Comparison of ENCODE assay signal across 28 mouse cellular contexts in genomic region chr16:8679780-8680179, GRCm38 (mm10). TPM values are rescaled to one million over a fixed set of nuclear protein-coding genes. Genes with fewer than 3 reads are reported as not detected.
A peak's percentile ranks its signal among the peaks of the same experiment; 100 is the strongest.
DNase-seq lines count a peak whose midpoint lies in the region; ATAC-seq and TF ChIP-seq lines count a peak whose summit lies in the region.
"Had no signal": no experiment of that assay in that cellular context is flagged by ENCODE, and none has a peak within 500 bp of the region (broad histone marks: within the 10 kb centered on the region; RNA-seq: fewer than 3 reads in every experiment).

No protein-coding gene starts in this region.

- no peak overlapping the region for H3K4me3 ChIP-seq in embryonic facial prominence, embryonic 14.5 days (ENCODE audit: low read depth, low read length)
- H3K4me3 ChIP-seq in embryonic facial prominence, embryonic 10.5 days: no peak overlapping the region
- H3K4me3 ChIP-seq in liver, embryonic 13.5 days (replicated peaks): no peak overlapping the region
- no peak overlapping the region for H3K4me3 ChIP-seq in liver, postnatal 0 days (ENCODE audit: low read depth, low read length)
- H3K4me3 ChIP-seq in liver, embryonic 15.5 days (replicated peaks): no peak overlapping the region
- H3K4me3 ChIP-seq: embryonic facial prominence, embryonic 15.5 days; forebrain, embryonic 12.5 days; forebrain, embryonic 15.5 days; hindbrain, embryonic 12.5 days; hindbrain, embryonic 15.5 days had no signal

- H3K27me3 ChIP-seq in embryonic facial prominence, embryonic 14.5 days (replicated peaks; ENCODE audit: control insufficient read depth, insufficient read depth, low read length): no peaks in the 10 kb centered on the region
- H3K27me3 ChIP-seq in embryonic facial prominence, embryonic 10.5 days (replicated peaks; ENCODE audit: low read depth, poor library complexity, severe bottlenecking): no peaks in the 10 kb centered on the region
- no peaks in the 10 kb centered on the region for H3K27me3 ChIP-seq in liver, embryonic 13.5 days
- H3K27me3 ChIP-seq in liver, postnatal 0 days (ENCODE audit: insufficient read depth, low read length): no peaks in the 10 kb centered on the region
- no peaks in the 10 kb centered on the region for H3K27me3 ChIP-seq in liver, embryonic 15.5 days
- H3K27me3 ChIP-seq: embryonic facial prominence, embryonic 15.5 days; forebrain, embryonic 12.5 days; forebrain, embryonic 15.5 days; hindbrain, embryonic 12.5 days; hindbrain, embryonic 15.5 days had no signal

- no peak for TF ChIP-seq CTCF in liver, postnatal 0 days (IDR thresholded peaks at IDR 0.05; ENCODE audit: low read depth)

- no peak overlapping the region for H3K9ac ChIP-seq in embryonic facial prominence, embryonic 14.5 days (ENCODE audit: low read depth, low read length)
- no peak overlapping the region for H3K9ac ChIP-seq in liver, embryonic 13.5 days
- no peak overlapping the region for H3K9ac ChIP-seq in liver, postnatal 0 days (replicated peaks)
- H3K9ac ChIP-seq in liver, embryonic 15.5 days: no peak overlapping the region
- H3K9ac ChIP-seq: embryonic facial prominence, embryonic 15.5 days; forebrain, embryonic 12.5 days; forebrain, embryonic 15.5 days; hindbrain, embryonic 12.5 days; hindbrain, embryonic 15.5 days had no signal

- H3K4me2 ChIP-seq in embryonic facial prominence, embryonic 14.5 days (ENCODE audit: low read depth, low read length): no peak overlapping the region
- H3K4me2 ChIP-seq in liver, embryonic 13.5 days: no peak overlapping the region
- H3K4me2 ChIP-seq in liver, postnatal 0 days (ENCODE audit: low read depth, low read length): no peak overlapping the region
- H3K4me2 ChIP-seq in liver, embryonic 15.5 days: no peak overlapping the region
- H3K4me2 ChIP-seq: embryonic facial prominence, embryonic 15.5 days; forebrain, embryonic 12.5 days; forebrain, embryonic 15.5 days; heart, embryonic 11.5 days; hindbrain, embryonic 12.5 days; hindbrain, embryonic 15.5 days had no signal

- H3K4me1 ChIP-seq in embryonic facial prominence, embryonic 14.5 days (ENCODE audit: control insufficient read depth, insufficient read depth, low read length): no peaks in the 10 kb centered on the region
- no peaks in the 10 kb centered on the region for H3K4me1 ChIP-seq in embryonic facial prominence, embryonic 10.5 days
- peaks cover 71% of the 10 kb centered on the region for H3K4me1 ChIP-seq in liver, embryonic 13.5 days (replicated peaks)
- peaks cover 28% of the 10 kb centered on the region for H3K4me1 ChIP-seq in liver, postnatal 0 days (ENCODE audit: insufficient read depth)
- peaks cover 75% of the 10 kb centered on the region for H3K4me1 ChIP-seq in liver, embryonic 15.5 days (replicated peaks)
- H3K4me1 ChIP-seq: embryonic facial prominence, embryonic 15.5 days; forebrain, embryonic 12.5 days; forebrain, embryonic 15.5 days; hindbrain, embryonic 12.5 days; hindbrain, embryonic 15.5 days had no signal

- ATAC-seq in embryonic facial prominence, embryonic 14.5 days (ENCODE audit: low read depth): no peak
- ATAC-seq in liver, embryonic 13.5 days (ENCODE audit: low read depth): no peak
- ATAC-seq in liver, postnatal 0 days: no peak
- ATAC-seq in liver, embryonic 15.5 days (ENCODE audit: insufficient read depth): no peak
- ATAC-seq: activated CD4-positive, CD25-positive, alpha-beta regulatory T cell, adult 4 months; forebrain, embryonic 15.5 days had no signal

- TF ChIP-seq EP300 in liver, postnatal 0 days (IDR thresholded peaks at IDR 0.05; ENCODE audit: low read depth): no peak

- WGBS in embryonic facial prominence, embryonic 14.5 days: 69% methylated on average over 3 of the region's 3 CpGs
- 86% methylated on average over 3 of the region's 3 CpGs for WGBS in embryonic facial prominence, embryonic 10.5 days
- 55% methylated on average over 3 of the region's 3 CpGs for WGBS in liver, embryonic 13.5 days (ENCODE audit: insufficient replicate concordance)
- 66% methylated on average over 3 of the region's 3 CpGs for WGBS in liver, postnatal 0 days (ENCODE audit: insufficient replicate concordance)
- WGBS in liver, embryonic 15.5 days (ENCODE audit: insufficient replicate concordance): 66% methylated on average over 3 of the region's 3 CpGs

- no peaks in the 10 kb centered on the region for H3K36me3 ChIP-seq in embryonic facial prominence, embryonic 14.5 days (ENCODE audit: control insufficient read depth, insufficient read depth, low read length)
- peaks cover 10% of the 10 kb centered on the region; the same call in 1 of the 2 replicates for H3K36me3 ChIP-seq in embryonic facial prominence, embryonic 10.5 days (replicated peaks)
- H3K36me3 ChIP-seq in liver, embryonic 13.5 days: peaks cover 19% of the 10 kb centered on the region
- H3K36me3 ChIP-seq in liver, postnatal 0 days (replicated peaks; ENCODE audit: insufficient read depth, low read length): peaks cover 5% of the 10 kb centered on the region; the same call in 1 of the 2 replicates
- H3K36me3 ChIP-seq in liver, embryonic 15.5 days (replicated peaks): peaks cover 23% of the 10 kb centered on the region
- H3K36me3 ChIP-seq: embryonic facial prominence, embryonic 15.5 days; forebrain, embryonic 15.5 days; hindbrain, embryonic 12.5 days; hindbrain, embryonic 15.5 days had no signal

- peak; percentile 57 for DNase-seq in embryonic facial prominence, embryonic 14.5 days (ENCODE audit: low spot score)
- DNase-seq in embryonic facial prominence, embryonic 10.5 days (ENCODE audit: low spot score): no peak
- no peak for DNase-seq in liver, embryonic 13.5 days
- DNase-seq in liver, postnatal 0 days: no peak
- DNase-seq in urinary bladder, adult 18-20 months (ENCODE audit: low spot score in 2 of 2): no peak
- DNase-seq: adrenal gland, adult 8-10 months; adrenal gland, postnatal 25 days; cerebellum, adult 11-12 months; cerebellum, adult 8-10 months; cerebellum, postnatal 10 days; cerebellum, postnatal 36 days; embryo, embryonic 11 days; gastrocnemius, postnatal 10 days; gastrocnemius, postnatal 36 days; heart, adult 11 months had no signal

- H3K27ac ChIP-seq in embryonic facial prominence, embryonic 14.5 days (replicated peaks; ENCODE audit: low read depth, low read length): no peak overlapping the region
- no peak overlapping the region for H3K27ac ChIP-seq in embryonic facial prominence, embryonic 10.5 days (replicated peaks)
- peak overlapping the region; percentile 97 for H3K27ac ChIP-seq in liver, embryonic 13.5 days
- no peak overlapping the region for H3K27ac ChIP-seq in liver, postnatal 0 days (ENCODE audit: low read depth)
- peak overlapping the region; percentile 97 for H3K27ac ChIP-seq in liver, embryonic 15.5 days (replicated peaks)
- H3K27ac ChIP-seq: embryonic facial prominence, embryonic 15.5 days; forebrain, embryonic 12.5 days; forebrain, embryonic 15.5 days; hindbrain, embryonic 12.5 days; hindbrain, embryonic 15.5 days had no signal

- H3K9me3 ChIP-seq in embryonic facial prominence, embryonic 14.5 days (ENCODE audit: control insufficient read depth, low read length): no peaks in the 10 kb centered on the region
- H3K9me3 ChIP-seq in embryonic facial prominence, embryonic 10.5 days: no peaks in the 10 kb centered on the region
- H3K9me3 ChIP-seq in liver, embryonic 13.5 days (replicated peaks): no peaks in the 10 kb centered on the region
- no peaks in the 10 kb centered on the region for H3K9me3 ChIP-seq in liver, postnatal 0 days (ENCODE audit: low read length)
- no peaks in the 10 kb centered on the region for H3K9me3 ChIP-seq in liver, embryonic 15.5 days (replicated peaks)
- H3K9me3 ChIP-seq: embryonic facial prominence, embryonic 15.5 days; forebrain, embryonic 12.5 days; forebrain, embryonic 15.5 days; hindbrain, embryonic 12.5 days; hindbrain, embryonic 15.5 days had no signal

RNA-seq across cellular contexts. Expression of gene Gm5767, which starts 0.8 kb away (rescaled TPM):
- not detected in 2 replicates for polyA plus RNA-seq in embryonic facial prominence, embryonic 14.5 days (2014; fragmentation: Nextera tagmentation; extraction: Ambion mirVana)
- not detected in 2 replicates for polyA plus RNA-seq in embryonic facial prominence, embryonic 10.5 days (2016; fragmentation: Nextera tagmentation; extraction: Ambion mirVana)
- polyA plus RNA-seq in liver, embryonic 13.5 days (2015; fragmentation: Nextera tagmentation; extraction: Ambion mirVana): not detected in 2 replicates
- polyA plus RNA-seq in liver, postnatal 0 days (2015; fragmentation: Nextera tagmentation; extraction: Ambion mirVana): 0.43 TPM in 1 of 2 replicates, not detected in the other
- polyA plus RNA-seq in liver, embryonic 15.5 days (2015; fragmentation: Nextera tagmentation; extraction: Ambion mirVana): 0.24 TPM in 1 of 2 replicates, not detected in the other
- polyA plus RNA-seq: activated CD4-positive, CD25-positive, alpha-beta regulatory T cell, adult 4 months; brain, embryonic 14.5 days; cortical plate, adult 2 months; embryonic facial prominence, embryonic 11.5 days; embryonic facial prominence, embryonic 15.5 days; forebrain, embryonic 12.5 days; forebrain, embryonic 15.5 days; heart, embryonic 11.5 days; heart, embryonic 14.5 days; heart, postnatal 0 days; hindbrain, embryonic 12.5 days; hindbrain, embryonic 15.5 days had no signal

RNA-seq across cellular contexts. Expression of gene Carhsp1, which starts 7.8 kb away (rescaled TPM):
- polyA plus RNA-seq in embryonic facial prominence, embryonic 14.5 days (2014; fragmentation: Nextera tagmentation; extraction: Ambion mirVana): 29.2 and 32.1 TPM in 2 replicates
- 168 and 176 TPM in 2 replicates for polyA plus RNA-seq in embryonic facial prominence, embryonic 10.5 days (2016; fragmentation: Nextera tagmentation; extraction: Ambion mirVana)
- 62.4 and 67.1 TPM in 2 replicates for polyA plus RNA-seq in liver, embryonic 13.5 days (2015; fragmentation: Nextera tagmentation; extraction: Ambion mirVana)
- 65.4 and 71.2 TPM in 2 replicates for polyA plus RNA-seq in liver, postnatal 0 days (2015; fragmentation: Nextera tagmentation; extraction: Ambion mirVana)
- 85.9 and 94.7 TPM in 2 replicates for polyA plus RNA-seq in liver, embryonic 15.5 days (2015; fragmentation: Nextera tagmentation; extraction: Ambion mirVana)

RNA-seq across cellular contexts. Expression of gene Tmem186, which starts 42.3 kb away (rescaled TPM):
- 11.4 and 14.1 TPM in 2 replicates for polyA plus RNA-seq in embryonic facial prominence, embryonic 14.5 days (2014; fragmentation: Nextera tagmentation; extraction: Ambion mirVana)
- 23.5 and 25.4 TPM in 2 replicates for polyA plus RNA-seq in embryonic facial prominence, embryonic 10.5 days (2016; fragmentation: Nextera tagmentation; extraction: Ambion mirVana)
- polyA plus RNA-seq in liver, embryonic 13.5 days (2015; fragmentation: Nextera tagmentation; extraction: Ambion mirVana): 11.2 and 11.8 TPM in 2 replicates
- polyA plus RNA-seq in liver, postnatal 0 days (2015; fragmentation: Nextera tagmentation; extraction: Ambion mirVana): 6.2 and 7.0 TPM in 2 replicates
- polyA plus RNA-seq in liver, embryonic 15.5 days (2015; fragmentation: Nextera tagmentation; extraction: Ambion mirVana): 8.9 and 9.8 TPM in 2 replicates

RNA-seq across cellular contexts. Expression of gene Pmm2, which starts 42.3 kb away (rescaled TPM):
- polyA plus RNA-seq in embryonic facial prominence, embryonic 14.5 days (2014; fragmentation: Nextera tagmentation; extraction: Ambion mirVana): 42.4 and 47.5 TPM in 2 replicates
- 54.1 and 58.7 TPM in 2 replicates for polyA plus RNA-seq in embryonic facial prominence, embryonic 10.5 days (2016; fragmentation: Nextera tagmentation; extraction: Ambion mirVana)
- polyA plus RNA-seq in liver, embryonic 13.5 days (2015; fragmentation: Nextera tagmentation; extraction: Ambion mirVana): 37.0 and 38.5 TPM in 2 replicates
- polyA plus RNA-seq in liver, postnatal 0 days (2015; fragmentation: Nextera tagmentation; extraction: Ambion mirVana): 37.2 and 38.0 TPM in 2 replicates
- polyA plus RNA-seq in liver, embryonic 15.5 days (2015; fragmentation: Nextera tagmentation; extraction: Ambion mirVana): 30.4 and 31.5 TPM in 2 replicates

Comparison
In these comparisons a context has a peak if more than half of its experiments do, and no peak if none do; other contexts are left out.
1. H3K27ac ChIP-seq: peak in liver, embryonic 13.5 days (single experiment) and liver, embryonic 15.5 days (single experiment); none in embryonic facial prominence, embryonic 14.5 days (single experiment), embryonic facial prominence, embryonic 10.5 days (single experiment) and liver, postnatal 0 days (single experiment).